Mouse (Mus musculus): Measurements from ENCODE around the gene Sult2b1. TPM values are rescaled to one million over a fixed set of nuclear protein-coding genes. Genes with fewer than 3 reads are reported as not detected.

Sult2b1 gene
- polyA plus RNA-seq, 1 experiment from 2014 or later, result 9.7 TPM

- Histone ChIP-seq H3K36me3 (ENCODE audit: control insufficient read depth, insufficient read depth, low read length) (peaks cover 30% of the 10 kb centered on the region), H3K27me3 (ENCODE audit: control insufficient read depth, insufficient read depth, low read length) (no peaks in the 10 kb centered on the region), H3K4me3 (ENCODE audit: low read depth, low read length) (no peak overlapping the region), H3K9me3 (ENCODE audit: control insufficient read depth, low read length) (no peaks in the 10 kb centered on the region), H3K27ac (ENCODE audit: low read depth, low read length) (no peak overlapping the region), H3K4me1 (ENCODE audit: control insufficient read depth, insufficient read depth, low read length) (no peaks in the 10 kb centered on the region), H3K9ac (replicated peaks; ENCODE audit: low read depth, low read length) (no peak overlapping the region), H3K4me2 (ENCODE audit: low read depth, low read length) (no peak overlapping the region)
- 89% methylated on average over 3 of the region's 3 CpGs for WGBS
- no peak for ATAC-seq (ENCODE audit: low read depth)
Measured at GRCm38 (mm10) chr7:45727625-45728024, 56.8 kb downstream of the Sult2b1 start.

DNA sequence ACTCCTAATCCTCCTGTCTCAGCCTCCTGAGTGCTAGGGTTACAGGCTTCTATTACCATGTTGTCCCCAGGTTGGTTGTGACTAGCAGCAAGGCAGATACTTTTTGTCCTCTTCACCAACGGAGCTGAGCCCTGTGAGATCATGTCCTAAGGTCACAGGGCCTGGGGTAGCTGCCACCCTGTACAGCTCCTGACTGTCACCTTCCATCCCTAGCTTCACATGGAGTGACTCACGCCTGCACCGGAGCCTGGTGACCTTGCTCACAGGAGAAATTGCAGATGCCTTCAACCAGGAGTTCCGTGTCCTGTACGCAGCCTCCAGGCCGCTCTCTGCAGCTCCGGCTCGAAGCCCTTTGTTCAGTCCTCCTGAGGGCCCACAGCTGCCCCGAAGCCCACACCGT lies 58.0 kb downstream of the Sult2b1 start:
- Histone ChIP-seq H3K36me3 (ENCODE audit: control insufficient read depth, insufficient read depth, low read length) (peaks cover 30% of the 10 kb centered on the region), H3K9ac (replicated peaks; ENCODE audit: low read depth, low read length) (no peak overlapping the region), H3K27ac (ENCODE audit: low read depth, low read length) (no peak overlapping the region), H3K4me3 (ENCODE audit: low read depth, low read length) (no peak overlapping the region), H3K4me1 (ENCODE audit: control insufficient read depth, insufficient read depth, low read length) (no peaks in the 10 kb centered on the region), H3K9me3 (ENCODE audit: control insufficient read depth, low read length) (no peaks in the 10 kb centered on the region), H3K4me2 (ENCODE audit: low read depth, low read length) (no peak overlapping the region), H3K27me3 (ENCODE audit: control insufficient read depth, insufficient read depth, low read length) (no peaks in the 10 kb centered on the region)
- 96% methylated on average over 10 of the region's 10 CpGs for WGBS
- no peak for ATAC-seq (ENCODE audit: low read depth)

GRCm38 (mm10) chr7:45725713-45726112 lies 58.8 kb downstream of the Sult2b1 start, which contains the start of gene Spaca4:
Spaca4 (minus strand) TSS chr7:45725813.
- H3K9me3 ChIP-seq (ENCODE audit: control insufficient read depth, low read length), result no peaks in the 10 kb centered on the region
- peaks cover 34% of the 10 kb centered on the region for H3K36me3 ChIP-seq (ENCODE audit: control insufficient read depth, insufficient read depth, low read length)
- H3K4me1 ChIP-seq (ENCODE audit: control insufficient read depth, insufficient read depth, low read length), result no peaks in the 10 kb centered on the region
- ATAC-seq (ENCODE audit: low read depth), result no peak
- H3K27me3 ChIP-seq (ENCODE audit: control insufficient read depth, insufficient read depth, low read length), result no peaks in the 10 kb centered on the region
- no peak within 1 kb of the TSS for H3K9ac ChIP-seq (replicated peaks; ENCODE audit: low read depth, low read length)
- WGBS, result 96% methylated on average over 11 of the region's 11 CpGs
- H3K4me2 ChIP-seq (ENCODE audit: low read depth, low read length), result no peak within 1 kb of the TSS
- no peak within 1 kb of the TSS for H3K27ac ChIP-seq (ENCODE audit: low read depth, low read length)
- no peak within 1 kb of the TSS for H3K4me3 ChIP-seq (ENCODE audit: low read depth, low read length)

DNA sequence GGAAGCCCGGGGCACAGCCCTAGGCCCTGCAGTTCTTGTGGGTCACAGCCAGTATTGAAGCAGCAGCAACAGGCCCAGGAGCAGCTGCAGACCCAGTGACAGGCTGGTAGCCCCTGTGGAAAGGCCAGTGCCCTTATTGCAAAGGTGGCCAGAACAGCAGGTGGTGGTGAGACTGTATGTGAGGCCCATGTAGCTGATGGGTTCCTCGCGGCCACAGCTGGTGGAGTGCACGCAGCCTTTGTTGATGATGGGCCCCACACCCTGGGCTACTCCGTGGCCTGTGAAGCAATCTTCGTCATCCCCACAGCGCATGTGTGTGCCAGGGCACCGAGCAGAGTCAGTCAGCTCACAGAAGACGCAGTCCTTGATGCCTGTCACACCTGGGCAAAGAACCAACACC lies 59.3 kb downstream of the Sult2b1 start:
- no peaks in the 10 kb centered on the region for H3K9me3 ChIP-seq (ENCODE audit: control insufficient read depth, low read length)
- no peak for ATAC-seq (ENCODE audit: low read depth)
- H3K4me1 ChIP-seq (ENCODE audit: control insufficient read depth, insufficient read depth, low read length), result no peaks in the 10 kb centered on the region
- H3K27ac ChIP-seq (ENCODE audit: low read depth, low read length), result no peak overlapping the region
- no peak overlapping the region for H3K9ac ChIP-seq (replicated peaks; ENCODE audit: low read depth, low read length)
- H3K4me3 ChIP-seq (ENCODE audit: low read depth, low read length), result no peak overlapping the region
- 88% methylated on average over 9 of the region's 9 CpGs for WGBS
- H3K4me2 ChIP-seq (ENCODE audit: low read depth, low read length), result no peak overlapping the region
- H3K36me3 ChIP-seq (ENCODE audit: control insufficient read depth, insufficient read depth, low read length), result peaks cover 39% of the 10 kb centered on the region
- no peaks in the 10 kb centered on the region for H3K27me3 ChIP-seq (ENCODE audit: control insufficient read depth, insufficient read depth, low read length)

DNA sequence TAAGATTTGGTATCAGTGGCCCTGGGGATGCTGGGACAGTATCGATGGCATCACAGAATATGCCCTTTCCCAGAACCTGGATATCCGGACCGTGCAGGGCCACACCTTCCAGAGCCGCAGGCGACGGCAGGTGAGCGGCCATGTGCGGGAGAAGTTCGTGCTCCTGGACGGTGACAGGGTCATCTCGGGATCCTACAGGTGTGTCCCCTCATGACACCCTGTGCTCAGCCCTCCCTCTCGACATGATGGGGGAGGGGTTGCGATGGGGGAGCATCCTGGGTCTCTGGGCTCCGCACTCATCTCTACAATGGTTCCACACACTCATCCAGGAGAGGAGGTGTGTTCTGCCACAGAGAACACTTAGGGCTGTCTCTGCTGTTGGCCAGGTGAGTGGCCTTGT lies 60.7 kb downstream of the Sult2b1 start:
- Histone ChIP-seq H3K27ac (ENCODE audit: low read depth, low read length) (no peak overlapping the region), H3K27me3 (ENCODE audit: control insufficient read depth, insufficient read depth, low read length) (no peaks in the 10 kb centered on the region), H3K4me3 (ENCODE audit: low read depth, low read length) (no peak overlapping the region), H3K4me1 (ENCODE audit: control insufficient read depth, insufficient read depth, low read length) (peaks cover 9% of the 10 kb centered on the region), H3K4me2 (ENCODE audit: low read depth, low read length) (no peak overlapping the region), H3K36me3 (ENCODE audit: control insufficient read depth, insufficient read depth, low read length) (peaks cover 45% of the 10 kb centered on the region), H3K9me3 (ENCODE audit: control insufficient read depth, low read length) (no peaks in the 10 kb centered on the region), H3K9ac (replicated peaks; ENCODE audit: low read depth, low read length) (no peak overlapping the region)
- WGBS, result 94% methylated on average over 14 of the region's 14 CpGs
- no peak for ATAC-seq (ENCODE audit: low read depth)

DNA sequence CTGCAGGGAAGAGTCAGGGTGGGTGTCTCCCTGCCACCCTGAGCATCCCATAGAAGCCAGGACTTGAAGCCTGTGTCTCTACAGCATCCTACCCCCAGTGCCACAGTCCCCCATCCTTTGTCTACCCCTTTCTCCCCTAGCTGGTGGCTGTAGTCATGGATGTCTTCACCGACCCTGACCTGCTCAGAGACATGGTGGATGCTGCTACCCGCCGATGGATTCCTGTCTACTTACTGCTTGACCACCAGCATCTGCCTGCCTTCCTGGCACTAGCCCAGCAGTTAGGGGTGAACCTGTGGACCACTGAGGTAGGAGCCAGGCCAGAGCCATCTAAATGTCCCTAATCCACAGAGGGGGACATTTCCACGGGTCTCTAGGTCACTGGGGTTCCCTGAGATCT lies 61.2 kb downstream of the Sult2b1 start:
- ATAC-seq (ENCODE audit: low read depth), result no peak
- H3K4me3 ChIP-seq (ENCODE audit: low read depth, low read length), result no peak overlapping the region
- peaks cover 10% of the 10 kb centered on the region for H3K4me1 ChIP-seq (ENCODE audit: control insufficient read depth, insufficient read depth, low read length)
- H3K9ac ChIP-seq (replicated peaks; ENCODE audit: low read depth, low read length), result no peak overlapping the region
- no peak overlapping the region for H3K27ac ChIP-seq (ENCODE audit: low read depth, low read length)
- WGBS, result 87% methylated on average over 4 of the region's 4 CpGs
- H3K4me2 ChIP-seq (ENCODE audit: low read depth, low read length), result no peak overlapping the region
- H3K36me3 ChIP-seq (ENCODE audit: control insufficient read depth, insufficient read depth, low read length), result peaks cover 45% of the 10 kb centered on the region
- no peaks in the 10 kb centered on the region for H3K9me3 ChIP-seq (ENCODE audit: control insufficient read depth, low read length)
- H3K27me3 ChIP-seq (ENCODE audit: control insufficient read depth, insufficient read depth, low read length), result no peaks in the 10 kb centered on the region

DNA sequence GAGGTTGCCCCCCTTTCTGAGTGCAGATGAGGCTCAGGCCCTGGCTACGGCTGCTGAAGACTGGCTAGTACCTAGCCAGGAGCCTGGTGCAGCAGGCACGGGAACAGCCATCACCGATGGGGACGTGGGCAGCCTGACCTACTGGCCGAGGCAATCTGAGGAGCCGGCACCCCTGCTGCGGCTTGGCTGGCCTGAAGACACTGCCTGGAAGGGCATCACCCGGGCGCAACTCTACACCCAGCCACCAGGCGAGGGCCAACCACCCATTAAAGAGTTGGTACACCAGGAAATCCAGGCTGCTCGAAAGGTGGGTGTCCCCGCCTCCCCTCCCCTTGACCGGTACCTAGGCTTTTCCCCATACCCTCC lies 62.1 kb downstream of the Sult2b1 start:
- no peak overlapping the region for H3K4me3 ChIP-seq (ENCODE audit: low read depth, low read length)
- H3K9ac ChIP-seq (replicated peaks; ENCODE audit: low read depth, low read length), result no peak overlapping the region
- no peak overlapping the region for H3K27ac ChIP-seq (ENCODE audit: low read depth, low read length)
- H3K4me2 ChIP-seq (ENCODE audit: low read depth, low read length), result no peak overlapping the region
- H3K9me3 ChIP-seq (ENCODE audit: control insufficient read depth, low read length), result no peaks in the 10 kb centered on the region
- no peaks in the 10 kb centered on the region for H3K27me3 ChIP-seq (ENCODE audit: control insufficient read depth, insufficient read depth, low read length)
- H3K36me3 ChIP-seq (ENCODE audit: control insufficient read depth, insufficient read depth, low read length), result peaks cover 45% of the 10 kb centered on the region
- peaks cover 10% of the 10 kb centered on the region for H3K4me1 ChIP-seq (ENCODE audit: control insufficient read depth, insufficient read depth, low read length)
- 82% methylated on average over 13 of the region's 13 CpGs for WGBS
- ATAC-seq (ENCODE audit: low read depth), result no peak

DNA sequence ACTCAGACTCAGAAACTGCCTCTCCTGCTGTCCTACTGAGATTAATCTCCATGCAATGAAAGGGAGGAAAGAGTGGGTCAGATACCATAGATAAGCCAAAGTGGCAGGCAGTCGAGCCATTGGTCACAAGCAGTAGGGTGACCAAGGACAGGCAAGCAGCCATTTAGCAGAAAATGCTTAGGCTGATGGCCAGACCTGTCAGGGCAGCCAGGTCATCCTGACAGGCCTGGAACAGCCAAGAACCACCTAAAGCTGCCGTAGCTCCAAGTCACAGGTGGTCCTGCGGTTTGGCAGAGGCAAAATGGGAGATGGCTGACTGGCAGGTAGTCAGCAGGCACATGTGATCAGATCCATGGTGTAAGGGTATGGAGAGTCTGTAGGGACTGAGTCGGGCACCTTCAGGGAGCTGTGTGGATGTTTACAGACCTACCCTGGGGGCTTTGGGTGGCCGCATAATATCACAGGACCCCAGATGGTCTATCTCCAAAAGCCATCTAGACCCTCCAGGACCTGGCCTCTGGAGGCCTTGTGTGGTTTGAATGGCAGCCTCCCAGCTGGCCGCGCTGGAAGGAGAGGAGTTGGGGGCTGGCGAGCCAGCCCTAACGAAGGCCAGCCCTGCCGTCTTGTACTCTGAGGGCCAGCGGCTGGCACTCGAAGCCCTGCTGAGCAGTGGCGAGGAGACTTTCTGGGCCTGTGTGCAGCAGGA lies 62.7 kb downstream of the Sult2b1 start:
- no peak overlapping the region for H3K9ac ChIP-seq (replicated peaks; ENCODE audit: low read depth, low read length)
- no peak overlapping the region for H3K27ac ChIP-seq (ENCODE audit: low read depth, low read length)
- peaks cover 44% of the 10 kb centered on the region for H3K36me3 ChIP-seq (ENCODE audit: control insufficient read depth, insufficient read depth, low read length)
- no peak for ATAC-seq (ENCODE audit: low read depth)
- no peak overlapping the region for H3K4me3 ChIP-seq (ENCODE audit: low read depth, low read length)
- no peak overlapping the region for H3K4me2 ChIP-seq (ENCODE audit: low read depth, low read length)
- no peaks in the 10 kb centered on the region for H3K27me3 ChIP-seq (ENCODE audit: control insufficient read depth, insufficient read depth, low read length)
- no peaks in the 10 kb centered on the region for H3K9me3 ChIP-seq (ENCODE audit: control insufficient read depth, low read length)
- H3K4me1 ChIP-seq (ENCODE audit: control insufficient read depth, insufficient read depth, low read length), result peaks cover 14% of the 10 kb centered on the region
- WGBS, result 70% methylated on average over 13 of the region's 13 CpGs

DNA sequence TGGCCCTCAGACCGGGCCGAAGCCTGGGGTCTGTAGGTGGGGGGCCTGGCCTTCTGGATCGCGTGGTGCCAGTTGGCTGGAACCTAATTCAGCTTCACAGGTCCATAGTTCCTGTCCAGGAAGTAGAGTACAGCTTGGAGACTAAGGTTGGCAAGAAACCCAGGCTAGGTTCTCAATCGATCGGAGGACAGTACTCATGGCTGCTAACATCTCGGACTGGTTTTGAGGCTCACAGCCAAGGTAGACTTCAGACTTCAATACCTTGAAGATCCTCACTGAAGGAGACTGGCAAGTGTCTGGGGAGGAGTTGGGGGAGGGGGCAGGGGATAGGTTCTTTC lies 63.3 kb downstream of the Sult2b1 start:
- H3K36me3 ChIP-seq (ENCODE audit: control insufficient read depth, insufficient read depth, low read length), result peaks cover 39% of the 10 kb centered on the region
- WGBS, result 88% methylated on average over 7 of the region's 7 CpGs

More for the DNA sequence above, 63.3 kb downstream of the Sult2b1 start:
- no peak overlapping the region for H3K27ac ChIP-seq (ENCODE audit: low read depth, low read length)
- no peaks in the 10 kb centered on the region for H3K9me3 ChIP-seq (ENCODE audit: control insufficient read depth, low read length)
- no peak overlapping the region for H3K4me3 ChIP-seq (ENCODE audit: low read depth, low read length)
- H3K9ac ChIP-seq (replicated peaks; ENCODE audit: low read depth, low read length), result no peak overlapping the region
- peaks cover 20% of the 10 kb centered on the region for H3K4me1 ChIP-seq (ENCODE audit: control insufficient read depth, insufficient read depth, low read length)
- H3K27me3 ChIP-seq (ENCODE audit: control insufficient read depth, insufficient read depth, low read length), result no peaks in the 10 kb centered on the region
- no peak for ATAC-seq (ENCODE audit: low read depth)
- no peak overlapping the region for H3K4me2 ChIP-seq (ENCODE audit: low read depth, low read length)
